Mouse (Mus musculus) lung, adult 2 months (tissue): ENCODE results near the gene Slc35a3. TPM values are rescaled to one million over a fixed set of nuclear protein-coding genes. Genes with fewer than 3 reads are reported as not detected.

Experiments
- DNase-seq: peaks from one replicate; pipeline ENCODE4 v3.0.0; 2022
- H3K4me1 ChIP-seq: fragments of 200-500 bp; 2 replicates; pipeline ENCODE4 v1.6.1; 2011; ENCODE audit warnings: low read length; ENCODE audit not compliant: control insufficient read depth, insufficient read depth
- H3K4me3 ChIP-seq: fragments of 200-500 bp; replicated peaks from 2 replicates; pipeline ENCODE3; 2011; ENCODE audit warnings: low read depth, mild to moderate bottlenecking, control low read depth, low read length; ENCODE audit errors: extremely low read depth
- CTCF ChIP-seq: fragments of 200-500 bp; IDR thresholded peaks from 2 replicates; pipeline ENCODE4 v1.5.1; 2011; ENCODE audit warnings: mild to moderate bottlenecking, low read length, control low read depth; ENCODE audit not compliant: insufficient read depth
- POLR2A ChIP-seq: fragments of 200-500 bp; IDR thresholded peaks from 2 replicates; pipeline ENCODE4 v1.6.1; 2011; ENCODE audit warnings: low read depth, mild to moderate bottlenecking, control low read depth, low read length, borderline replicate concordance; ENCODE audit errors: extremely low read depth
- WGBS: fragments of 180-500 bp; shearing (Covaris S2); methylation state at CpG from one replicate; pipeline ENCODE4 v1.1.7; 2018; 5-methylcytosine and 5-hydroxymethylcytosine counted together
- polyA plus RNA-seq: library from polyadenylated mRNA; depleted of rRNA; stranded (reverse); fragments of >200 nt; gene quantifications from 2 replicates; pipeline ENCODE4 v1.2.3, GENCODE M21; 2012

Slc35a3 gene
- polyA plus RNA-seq, 1 experiment: 7.5 TPM

GRCm38 (mm10) chr3:116641811-116642371, 70.7 kb downstream of the Slc35a3 start:
- H3K4me1 ChIP-seq: peaks cover 2% of the 10 kb centered on the region; the same call in 1 of the 2 replicates
- H3K4me3 ChIP-seq: no peak overlapping the region
- WGBS: 87% methylated on average over 6 of the region's 6 CpGs
- DNase-seq: no peak
- no peak for TF ChIP-seq CTCF
- TF ChIP-seq POLR2A: no peak

GRCm38 (mm10) chr3:116640024-116640423, 72.6 kb downstream of the Slc35a3 start:
- Histone ChIP-seq H3K4me3 (no peak overlapping the region), H3K4me1 (peaks cover 2% of the 10 kb centered on the region; the same call in 1 of the 2 replicates)
- WGBS: 74% methylated on average over 1 of the region's 1 CpGs
- DNase-seq: no peak
- TF ChIP-seq CTCF (no peak), POLR2A (no peak)

- 64% methylated on average over 7 of the region's 7 CpGs for WGBS
- peaks cover 2% of the 10 kb centered on the region; the same call in 1 of the 2 replicates for H3K4me1 ChIP-seq
- no peak overlapping the region for H3K4me3 ChIP-seq
- no peak for DNase-seq
- TF ChIP-seq CTCF (no peak), POLR2A (no peak)
Measured at GRCm38 (mm10) chr3:116638572-116638971, 74.1 kb downstream of the Slc35a3 start.

- DNase-seq: no peak
- peaks cover 2% of the 10 kb centered on the region; the same call in 1 of the 2 replicates for H3K4me1 ChIP-seq
- H3K4me3 ChIP-seq: no peak overlapping the region
- TF ChIP-seq POLR2A (no peak), CTCF (no peak)
- WGBS: 68% methylated on average over 9 of the region's 9 CpGs
Measured at GRCm38 (mm10) chr3:116637693-116638476, 74.7 kb downstream of the Slc35a3 start.

GRCm38 (mm10) chr3:116635799-116636198, 76.8 kb downstream of the Slc35a3 start:
- Histone ChIP-seq H3K4me1 (peaks cover 2% of the 10 kb centered on the region; the same call in 1 of the 2 replicates), H3K4me3 (no peak overlapping the region)
- WGBS: 54% methylated on average over 5 of the region's 5 CpGs
- no peak for TF ChIP-seq POLR2A
- no peak for TF ChIP-seq CTCF
- DNase-seq: no peak

- TF ChIP-seq CTCF (no peak), POLR2A (no peak)
- Histone ChIP-seq H3K4me1 (peaks cover 2% of the 10 kb centered on the region; the same call in 1 of the 2 replicates), H3K4me3 (no peak overlapping the region)
- no peak for DNase-seq
- 89% methylated on average over 8 of the region's 8 CpGs for WGBS
Measured at GRCm38 (mm10) chr3:116634853-116635252, 77.8 kb downstream of the Slc35a3 start.

GRCm38 (mm10) chr3:116634091-116634490, 78.5 kb downstream of the Slc35a3 start:
- TF ChIP-seq CTCF (no peak), POLR2A (no peak)

GRCm38 (mm10) chr3:116632971-116633370, 79.7 kb downstream of the Slc35a3 start:
- Histone ChIP-seq H3K4me3 (no peak overlapping the region), H3K4me1 (no peaks in the 10 kb centered on the region)
- no peak for TF ChIP-seq POLR2A
- TF ChIP-seq CTCF: no peak
- no peak for DNase-seq
- WGBS: 77% methylated on average over 3 of the region's 3 CpGs

More at GRCm38 (mm10) chr3:116634091-116634490, 78.5 kb downstream of the Slc35a3 start:
- no peak for DNase-seq
- peaks cover 2% of the 10 kb centered on the region; the same call in 1 of the 2 replicates for H3K4me1 ChIP-seq
- no peak overlapping the region for H3K4me3 ChIP-seq
- 86% methylated on average over 3 of the region's 3 CpGs for WGBS

DNA sequence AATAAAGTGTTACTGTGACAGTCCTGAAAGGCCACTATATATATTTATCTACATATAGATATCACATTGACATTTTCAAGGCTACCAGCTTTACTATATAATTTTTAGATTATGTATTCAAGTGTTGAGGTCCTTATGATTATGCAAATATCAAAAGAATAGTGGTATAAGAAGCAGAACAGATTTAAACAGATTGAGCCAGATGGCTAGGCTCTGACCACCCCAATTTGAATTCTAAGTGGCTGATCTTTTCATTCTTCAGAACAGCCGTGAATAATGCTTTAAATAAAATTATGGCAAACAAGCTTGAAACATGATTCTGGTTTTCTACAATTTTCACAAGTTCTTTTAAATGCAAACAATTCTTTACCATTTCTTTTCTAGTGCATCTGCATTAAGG, 81.2 kb downstream of the Slc35a3 start:
- DNase-seq: no peak
- H3K4me3 ChIP-seq: no peak overlapping the region
- TF ChIP-seq CTCF (no peak), POLR2A (no peak)
- H3K4me1 ChIP-seq: no peaks in the 10 kb centered on the region
- 84% methylated on average over 1 of the region's 1 CpGs for WGBS
